Mouse (Mus musculus) neural tube, embryonic 14.5 days (tissue): ENCODE measurements around the gene Polr1e. TPM values are rescaled to one million over a fixed set of nuclear protein-coding genes. Genes with fewer than 3 reads are reported as not detected.
"Not testable (repeated sequence)": the region's sequence is repeated elsewhere in the genome, so short reads cannot be mapped to it uniquely, and the experiment has no call there.

Experiments used
- ATAC-seq: fragments of 200-750 bp; cut with Nextera tagmentation; 2 replicates; pipeline ENCODE4 v1.8.0; 2017; ENCODE audit warnings: low read depth, mild to moderate bottlenecking, moderate TSS enrichment, moderate library complexity
- H3K27ac ChIP-seq: fragments of 300-500 bp; sonication (generic); 2 replicates; pipeline ENCODE4 v1.5.1; 2014; ENCODE audit warnings: low read depth, mild to moderate bottlenecking, control low read depth, low read length, moderate library complexity, mixed read lengths
- H3K27me3 ChIP-seq: fragments of 300-500 bp; sonication (generic); 2 replicates; pipeline ENCODE4 v1.6.1; 2014; ENCODE audit warnings: low read length; ENCODE audit not compliant: control insufficient read depth, insufficient read depth
- H3K36me3 ChIP-seq: fragments of 300-500 bp; sonication (generic); 2 replicates; pipeline ENCODE4 v1.6.1; 2014; ENCODE audit warnings: low read length, mixed read lengths; ENCODE audit not compliant: control insufficient read depth, insufficient read depth
- H3K4me1 ChIP-seq: fragments of 300-500 bp; sonication (generic); 2 replicates; pipeline ENCODE4 v1.6.1; 2014; ENCODE audit warnings: low read length; ENCODE audit not compliant: control insufficient read depth, insufficient read depth
- H3K4me2 ChIP-seq: fragments of 300-500 bp; sonication (generic); 2 replicates; pipeline ENCODE4 v1.6.1; 2014; ENCODE audit warnings: mild to moderate bottlenecking, low read depth, low read length, control low read depth
- H3K4me3 ChIP-seq: fragments of 300-500 bp; sonication (generic); 2 replicates; pipeline ENCODE4 v1.5.1; 2014; ENCODE audit warnings: low read depth, low read length, control low read depth, mixed read lengths
- H3K9ac ChIP-seq: fragments of 300-500 bp; sonication (generic); replicated peaks from 2 replicates; pipeline ENCODE4 v1.6.1; 2014; ENCODE audit warnings: low read depth, mild to moderate bottlenecking, control low read depth, low read length, mixed read lengths
- H3K9me3 ChIP-seq: fragments of 300-500 bp; sonication (generic); 2 replicates; pipeline ENCODE4 v1.6.1; 2016; ENCODE audit warnings: low read length; ENCODE audit not compliant: control insufficient read depth
- WGBS: fragments of 180-500 bp; shearing (Covaris S2); extraction: QIAGEN DNeasy Blood & Tissue Kit; methylation state at CpG from one replicate; pipeline ENCODE4 v1.1.7; 2014; 5-methylcytosine and 5-hydroxymethylcytosine counted together
- polyA plus RNA-seq: library from polyadenylated mRNA; unstranded; fragments of >200 nt; fragmentation: Nextera tagmentation; extraction: Ambion mirVana; gene quantifications from 2 replicates; pipeline ENCODE4 v1.2.1, GENCODE M21; 2014

The Polr1e gene
- polyA plus RNA-seq, 1 experiment from 2014 or later, result 36.3 TPM

GRCm38 (mm10) chr4:45037455-45038410 is 19.4 kb downstream of the Polr1e start:
- 91% methylated on average over 13 of the region's 13 CpGs for WGBS
- Histone ChIP-seq H3K4me3 (no peak overlapping the region), H3K4me2 (no peak overlapping the region), H3K4me1 (no peaks in the 10 kb centered on the region), H3K9me3 (no peaks in the 10 kb centered on the region), H3K9ac (no peak overlapping the region), H3K36me3 (peaks cover 22% of the 10 kb centered on the region), H3K27me3 (no peaks in the 10 kb centered on the region), H3K27ac (no peak overlapping the region)
- ATAC-seq, result no peak

GRCm38 (mm10) chr4:45038879-45039278 is 20.5 kb downstream of the Polr1e start:
- not testable (repeated sequence) for H3K4me3 ChIP-seq, ATAC-seq, H3K27me3 ChIP-seq, H3K9ac ChIP-seq, H3K9me3 ChIP-seq, H3K4me1 ChIP-seq, H3K4me2 ChIP-seq, H3K27ac ChIP-seq
- H3K36me3 ChIP-seq, result peaks cover 16% of the 10 kb centered on the region
- 63% methylated on average over 8 of the region's 8 CpGs for WGBS

DNA sequence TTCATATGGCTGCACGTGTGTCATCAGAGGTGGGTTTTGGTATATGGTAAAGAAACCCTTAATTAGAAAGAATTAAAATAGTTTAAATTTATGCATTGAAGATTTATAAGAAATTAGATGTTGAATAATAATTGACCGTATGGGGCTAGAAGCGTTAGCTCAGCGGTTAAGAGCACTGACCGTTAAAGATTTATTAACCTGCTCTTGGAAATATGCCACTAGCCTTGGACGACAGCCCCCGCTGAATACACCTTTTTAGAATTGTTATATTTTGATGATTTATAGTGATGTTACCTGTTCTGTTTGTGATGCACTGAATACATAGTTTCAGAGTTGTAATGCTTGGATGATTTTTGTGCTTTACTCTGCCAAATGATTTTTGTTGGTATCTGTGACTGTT is 21.2 kb downstream of the Polr1e start:
- not testable (repeated sequence) for H3K4me2 ChIP-seq, H3K9ac ChIP-seq, H3K27me3 ChIP-seq, H3K4me1 ChIP-seq, H3K9me3 ChIP-seq, H3K4me3 ChIP-seq, H3K27ac ChIP-seq, ATAC-seq
- WGBS, result 93% methylated on average over 7 of the region's 7 CpGs
- H3K36me3 ChIP-seq, result peaks cover 19% of the 10 kb centered on the region

- no peaks in the 10 kb centered on the region for H3K4me1 ChIP-seq
- no peaks in the 10 kb centered on the region for H3K27me3 ChIP-seq
- no peak overlapping the region for H3K27ac ChIP-seq
- no peaks in the 10 kb centered on the region for H3K9me3 ChIP-seq
- 83% methylated on average over 7 of the region's 7 CpGs for WGBS
- H3K9ac ChIP-seq, result no peak overlapping the region
- no peak overlapping the region for H3K4me3 ChIP-seq
- H3K36me3 ChIP-seq, result peaks cover 23% of the 10 kb centered on the region
- ATAC-seq, result no peak
- no peak overlapping the region for H3K4me2 ChIP-seq
Observed at GRCm38 (mm10) chr4:45040795-45041194, 22.4 kb downstream of the Polr1e start.

GRCm38 (mm10) chr4:45046679-45047078 is 28.3 kb downstream of the Polr1e start:
- WGBS, result 98% methylated on average over 5 of the region's 5 CpGs
- no peak for ATAC-seq
- H3K9ac ChIP-seq, result no peak overlapping the region
- no peaks in the 10 kb centered on the region for H3K9me3 ChIP-seq
- peaks cover 21% of the 10 kb centered on the region; the same call in 1 of the 2 replicates for H3K36me3 ChIP-seq
- H3K27me3 ChIP-seq, result no peaks in the 10 kb centered on the region
- no peak overlapping the region for H3K4me3 ChIP-seq
- H3K4me2 ChIP-seq, result no peak overlapping the region
- no peaks in the 10 kb centered on the region for H3K4me1 ChIP-seq
- H3K27ac ChIP-seq, result no peak overlapping the region

GRCm38 (mm10) chr4:45047286-45047887 is 29.0 kb downstream of the Polr1e start:
- Histone ChIP-seq H3K36me3 (peaks cover 21% of the 10 kb centered on the region; the same call in 1 of the 2 replicates), H3K9ac (no peak overlapping the region), H3K4me3 (no peak overlapping the region), H3K4me1 (no peaks in the 10 kb centered on the region), H3K4me2 (no peak overlapping the region), H3K27ac (no peak overlapping the region), H3K9me3 (no peaks in the 10 kb centered on the region), H3K27me3 (no peaks in the 10 kb centered on the region)
- ATAC-seq, result no peak
- WGBS, result 89% methylated on average over 9 of the region's 9 CpGs

- Histone ChIP-seq H3K9ac (no peak overlapping the region), H3K4me1 (no peaks in the 10 kb centered on the region), H3K4me2 (no peak overlapping the region), H3K4me3 (no peak overlapping the region), H3K27me3 (no peaks in the 10 kb centered on the region), H3K36me3 (peaks cover 21% of the 10 kb centered on the region; the same call in 1 of the 2 replicates), H3K27ac (no peak overlapping the region), H3K9me3 (no peaks in the 10 kb centered on the region)
- 78% methylated on average over 9 of the region's 9 CpGs for WGBS
- ATAC-seq, result no peak
Observed at GRCm38 (mm10) chr4:45047956-45048355, 29.6 kb downstream of the Polr1e start.

DNA sequence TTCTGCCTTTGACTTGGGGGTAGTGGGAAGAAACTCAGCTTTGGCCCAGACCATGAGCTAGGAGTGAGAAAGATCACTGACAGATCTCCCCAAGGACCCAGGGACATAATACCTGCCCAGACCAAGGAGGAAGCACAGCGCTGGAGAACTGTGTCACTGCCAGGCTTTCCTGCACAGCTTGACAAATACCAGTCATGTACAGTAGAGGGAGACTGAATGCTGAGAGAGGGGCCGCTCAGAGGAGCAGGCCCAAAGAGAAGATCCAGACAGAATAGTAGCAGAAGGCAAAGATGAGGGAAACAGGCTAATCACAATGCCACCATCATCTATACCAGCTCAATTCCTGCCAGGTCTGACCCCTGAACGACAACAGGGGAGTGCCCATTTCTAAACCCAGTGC is 36.5 kb downstream of the Polr1e start:
- H3K27ac ChIP-seq, result no peak overlapping the region
- H3K27me3 ChIP-seq, result no peaks in the 10 kb centered on the region
- H3K36me3 ChIP-seq, result peaks cover 17% of the 10 kb centered on the region
- WGBS, result 68% methylated on average over 3 of the region's 3 CpGs
- H3K9ac ChIP-seq, result no peak overlapping the region
- no peak overlapping the region for H3K4me2 ChIP-seq
- ATAC-seq, result no peak
- no peaks in the 10 kb centered on the region for H3K9me3 ChIP-seq
- no peak overlapping the region for H3K4me3 ChIP-seq
- H3K4me1 ChIP-seq, result no peaks in the 10 kb centered on the region

GRCm38 (mm10) chr4:45055451-45055850 is 37.1 kb downstream of the Polr1e start:
- Histone ChIP-seq H3K27me3 (no peaks in the 10 kb centered on the region), H3K4me1 (no peaks in the 10 kb centered on the region), H3K9me3 (no peaks in the 10 kb centered on the region), H3K36me3 (peaks cover 17% of the 10 kb centered on the region), H3K4me3 (no peak overlapping the region), H3K4me2 (no peak overlapping the region), H3K27ac (no peak overlapping the region), H3K9ac (no peak overlapping the region)
- ATAC-seq, result no peak
- 94% methylated on average over 8 of the region's 8 CpGs for WGBS
